Mouse (Mus musculus): ENCODE data around the gene Neu1. TPM values are rescaled to one million over a fixed set of nuclear protein-coding genes. Genes with fewer than 3 reads are reported as not detected.

The Neu1 gene
- total and polyA plus RNA-seq, 3 experiments, result 14.5 to 22.0 (median 14.5) TPM

- no peaks in the 10 kb centered on the region for H3K36me3 ChIP-seq (ENCODE audit: control insufficient read depth, insufficient read depth, low read length)
- no peaks in the 10 kb centered on the region for H3K79me2 ChIP-seq (replicated peaks; ENCODE audit: control insufficient read depth, insufficient read depth, low read length)
- DNase-seq, result no peak
- H3K4me1 ChIP-seq (ENCODE audit: control insufficient read depth, insufficient read depth, low read length), result peaks cover 1% of the 10 kb centered on the region; the same call in 1 of the 2 replicates
- TF ChIP-seq CTCF (IDR thresholded peaks at IDR 0.05), result no peak
- no peak for TF ChIP-seq EP300 (IDR thresholded peaks at IDR 0.05; ENCODE audit: insufficient read depth, low read depth, low read length)
- no peak for TF ChIP-seq POLR2A (IDR thresholded peaks at IDR 0.05; ENCODE audit: insufficient read depth, low read depth, low read length)
- intact Hi-C loops (cut with DNase I), result loop anchor here (5.0 kb wide), 1 partner anchor 33 kb away; no protein-coding TSS in a partner anchor
- WGBS, result 80% methylated on average over 12 of the region's 12 CpGs
- no peak overlapping the region for H3K9ac ChIP-seq (ENCODE audit: low read depth, low read length)
- H3K27me3 ChIP-seq (ENCODE audit: control insufficient read depth, insufficient read depth, low read length), result no peaks in the 10 kb centered on the region
- no peak overlapping the region for H3K27ac ChIP-seq
- H3K4me3 ChIP-seq, result no peak overlapping the region
These were observed 40.8 kb upstream of the Neu1 start for GRCm38 (mm10) chr17:34890074-34890743.

GRCm38 (mm10) chr17:34891377-34891776, 39.7 kb upstream of the Neu1 start:
- no peak for DNase-seq
- no peaks in the 10 kb centered on the region for H3K36me3 ChIP-seq (ENCODE audit: control insufficient read depth, insufficient read depth, low read length)
- TF ChIP-seq EP300 (IDR thresholded peaks at IDR 0.05; ENCODE audit: insufficient read depth, low read depth, low read length) (no peak), CTCF (IDR thresholded peaks at IDR 0.05) (peak; percentile 30)
- H3K27me3 ChIP-seq (ENCODE audit: control insufficient read depth, insufficient read depth, low read length), result no peaks in the 10 kb centered on the region
- peaks cover 1% of the 10 kb centered on the region; the same call in 1 of the 2 replicates for H3K4me1 ChIP-seq (ENCODE audit: control insufficient read depth, insufficient read depth, low read length)
- intact Hi-C loops (cut with DNase I), result loop anchor here (5.0 kb wide), 1 partner anchor 34 kb away; no protein-coding TSS in a partner anchor
- H3K9ac ChIP-seq (ENCODE audit: low read depth, low read length), result no peak overlapping the region
- no peak overlapping the region for H3K27ac ChIP-seq
- 93% methylated on average over 2 of the region's 2 CpGs for WGBS
- H3K4me3 ChIP-seq, result no peak overlapping the region
- no peaks in the 10 kb centered on the region for H3K79me2 ChIP-seq (replicated peaks; ENCODE audit: control insufficient read depth, insufficient read depth, low read length)

GRCm38 (mm10) chr17:34893072-34893824, 37.8 kb upstream of the Neu1 start:
- Histone ChIP-seq H3K36me3 (ENCODE audit: control insufficient read depth, insufficient read depth, low read length) (no peaks in the 10 kb centered on the region), H3K79me2 (replicated peaks; ENCODE audit: control insufficient read depth, insufficient read depth, low read length) (no peaks in the 10 kb centered on the region), H3K27me3 (ENCODE audit: control insufficient read depth, insufficient read depth, low read length) (no peaks in the 10 kb centered on the region), H3K4me1 (ENCODE audit: control insufficient read depth, insufficient read depth, low read length) (peaks cover 5% of the 10 kb centered on the region), H3K9ac (ENCODE audit: low read depth, low read length) (no peak overlapping the region), H3K4me3 (peak overlapping the region; percentile 64; the same call in 1 of the 2 replicates), H3K27ac (peak overlapping the region; percentile 82)
- 77% methylated on average over 12 of the region's 12 CpGs for WGBS
- DNase-seq, result no peak
- no peak for TF ChIP-seq EP300 (IDR thresholded peaks at IDR 0.05; ENCODE audit: insufficient read depth, low read depth, low read length)
- no peak for TF ChIP-seq POLR2A (IDR thresholded peaks at IDR 0.05; ENCODE audit: insufficient read depth, low read depth, low read length)
- no peak for TF ChIP-seq CTCF (IDR thresholded peaks at IDR 0.05)
- intact Hi-C loops (cut with DNase I), result loop anchor here (2.0 to 5.0 kb wide), 2 partner anchors 36 to 38 kb away; partner anchors contain the start of gene Neu1

- intact Hi-C loops (cut with DNase I), result loop anchor here (5.0 kb wide), 1 partner anchor 37 kb away; no protein-coding TSS in a partner anchor
- 2% methylated on average over 43 of the region's 51 CpGs for WGBS
- H3K9ac ChIP-seq (ENCODE audit: low read depth, low read length), result peak overlapping the region; percentile 89
- peak overlapping the region; percentile 64 for H3K4me3 ChIP-seq
- no peaks in the 10 kb centered on the region for H3K27me3 ChIP-seq (ENCODE audit: control insufficient read depth, insufficient read depth, low read length)
- H3K27ac ChIP-seq, result peak overlapping the region; percentile 82
- H3K36me3 ChIP-seq (ENCODE audit: control insufficient read depth, insufficient read depth, low read length), result no peaks in the 10 kb centered on the region
- peak; percentile 95 to 96 for DNase-seq
- peaks cover 5% of the 10 kb centered on the region for H3K4me1 ChIP-seq (ENCODE audit: control insufficient read depth, insufficient read depth, low read length)
- no peaks in the 10 kb centered on the region for H3K79me2 ChIP-seq (replicated peaks; ENCODE audit: control insufficient read depth, insufficient read depth, low read length)
- peak; percentile 86 for TF ChIP-seq POLR2A (IDR thresholded peaks at IDR 0.05; ENCODE audit: insufficient read depth, low read depth, low read length)
- TF ChIP-seq EP300 (IDR thresholded peaks at IDR 0.05; ENCODE audit: insufficient read depth, low read depth, low read length), result 0 out of 2 replicates have a peak, but pooled peaks have one; percentile 32
- TF ChIP-seq CTCF (IDR thresholded peaks at IDR 0.05), result peak; percentile 27
These were observed 36.9 kb upstream of the Neu1 start for GRCm38 (mm10) chr17:34894074-34894597.

- intact Hi-C loops (cut with DNase I), result loop anchor here (5.0 kb wide), 1 partner anchor 38 kb away; no protein-coding TSS in a partner anchor
- 12% methylated on average over 48 of the region's 51 CpGs for WGBS
- H3K9ac ChIP-seq (ENCODE audit: low read depth, low read length), result peak overlapping the region; percentile 89
- no peaks in the 10 kb centered on the region for H3K27me3 ChIP-seq (ENCODE audit: control insufficient read depth, insufficient read depth, low read length)
- H3K4me1 ChIP-seq (ENCODE audit: control insufficient read depth, insufficient read depth, low read length), result peaks cover 5% of the 10 kb centered on the region
- no peak for TF ChIP-seq POLR2A (IDR thresholded peaks at IDR 0.05; ENCODE audit: insufficient read depth, low read depth, low read length)
- no peak for TF ChIP-seq CTCF (IDR thresholded peaks at IDR 0.05)
- TF ChIP-seq EP300 (IDR thresholded peaks at IDR 0.05; ENCODE audit: insufficient read depth, low read depth, low read length), result no peak
- H3K27ac ChIP-seq, result peak overlapping the region; percentile 82
- peak; percentile 66 to 76 for DNase-seq
- no peaks in the 10 kb centered on the region for H3K79me2 ChIP-seq (replicated peaks; ENCODE audit: control insufficient read depth, insufficient read depth, low read length)
- H3K4me3 ChIP-seq, result peak overlapping the region; percentile 64
- no peaks in the 10 kb centered on the region for H3K36me3 ChIP-seq (ENCODE audit: control insufficient read depth, insufficient read depth, low read length)
These were observed 36.1 kb upstream of the Neu1 start for GRCm38 (mm10) chr17:34894801-34895530.
